Mouse (Mus musculus): ENCODE data around the gene Emcn.

- TF ChIP-seq POLR2A (IDR thresholded peaks at IDR 0.05; ENCODE audit: control insufficient read depth in 1 of 2, insufficient read depth in 1 of 2, low read depth in 1 of 2, low read length in 2 of 2, poor library complexity in 1 of 2): no peak
- no peak for TF ChIP-seq CTCF (IDR thresholded peaks at IDR 0.05 in 2 of 3, conservative IDR thresholded peaks at IDR 0.05 in 1 of 3; ENCODE audit: control insufficient read depth in 1 of 3, insufficient read depth in 1 of 3, low read depth in 2 of 3, low read length in 3 of 3, poor library complexity in 1 of 3, severe bottlenecking in 1 of 3)
- no peak for TF ChIP-seq GATA1 (IDR thresholded peaks at IDR 0.05; ENCODE audit: low read depth, low read length)
- TF ChIP-seq USF2 (IDR thresholded peaks at IDR 0.05; ENCODE audit: borderline replicate concordance in 1 of 2, insufficient read depth in 1 of 2, low read depth in 1 of 2, low read length in 2 of 2): no peak
- no peak for TF ChIP-seq TBP (IDR thresholded peaks at IDR 0.05; ENCODE audit: low read depth, low read length)
- no peak for TF ChIP-seq MAFK (IDR thresholded peaks at IDR 0.05; ENCODE audit: borderline replicate concordance, low read depth, low read length)
- no peak for TF ChIP-seq SIN3A (IDR thresholded peaks at IDR 0.05; ENCODE audit: low read length)
- no peak for TF ChIP-seq ETS1 (IDR thresholded peaks at IDR 0.05; ENCODE audit: low read depth, low read length)
Measured at GRCm38 (mm10) chr3:137356697-137357096, 15.8 kb downstream of the Emcn start.

All from MEL (cell line).